Mouse (Mus musculus): ENCODE results near the gene Myh9. TPM values are rescaled to one million over a fixed set of nuclear protein-coding genes. Genes with fewer than 3 reads are reported as not detected.
"Not testable (repeated sequence)": the region's sequence is repeated elsewhere in the genome, so short reads cannot be mapped to it uniquely, and the experiment has no call there.

Myh9 gene
- total RNA-seq, 2 experiments from 2014 or later, result 105 to 110 TPM

DNA sequence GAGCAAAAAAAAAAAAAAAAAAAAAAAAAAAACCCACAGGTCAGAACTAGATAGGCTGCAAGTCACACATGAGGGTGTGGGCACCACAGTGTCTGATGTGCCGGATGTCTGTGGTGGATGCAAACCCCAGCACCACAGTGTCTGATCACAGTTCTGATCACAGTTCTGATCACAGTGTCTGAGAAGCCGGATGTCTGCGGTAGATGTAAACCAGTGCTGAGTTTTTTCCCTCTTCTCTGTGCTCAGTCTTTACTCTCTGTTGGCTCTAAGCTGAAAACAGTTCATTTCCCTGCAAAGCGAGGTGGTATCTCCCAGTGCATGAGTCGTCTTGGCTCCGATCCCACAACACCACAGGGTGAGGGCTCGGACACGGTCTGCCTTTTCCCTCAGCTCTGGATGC, 108.6 kb downstream of the Myh9 start:
- intact Hi-C loops (cut with DNase I), result loop anchor here (5.0 kb wide), 1 partner anchor 326 kb away; no protein-coding TSS in a partner anchor
- DNase-seq, result not testable (repeated sequence)

DNA sequence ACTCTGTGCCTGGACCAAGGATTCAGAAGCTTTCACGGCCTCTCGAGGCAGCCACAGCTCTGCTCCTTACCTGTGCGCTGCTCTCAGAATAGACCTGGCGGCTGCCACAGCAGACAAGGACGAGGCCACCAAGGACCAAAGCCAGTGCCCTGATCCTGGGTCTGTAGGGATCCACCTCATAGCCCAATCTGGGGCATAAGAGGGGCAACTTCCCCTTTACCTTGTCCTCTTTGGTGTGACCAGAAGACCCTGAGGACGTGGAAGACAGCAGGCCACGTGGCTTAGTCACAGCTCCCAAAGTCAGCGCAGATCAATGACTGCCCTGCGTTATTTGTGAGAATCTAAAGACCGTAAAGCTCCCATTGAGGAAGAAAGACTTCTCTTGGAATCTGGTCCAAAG, 109.1 kb downstream of the Myh9 start:
- intact Hi-C loops (cut with DNase I), result loop anchor here (5.0 kb wide), 1 partner anchor 326 kb away; no protein-coding TSS in a partner anchor

DNA sequence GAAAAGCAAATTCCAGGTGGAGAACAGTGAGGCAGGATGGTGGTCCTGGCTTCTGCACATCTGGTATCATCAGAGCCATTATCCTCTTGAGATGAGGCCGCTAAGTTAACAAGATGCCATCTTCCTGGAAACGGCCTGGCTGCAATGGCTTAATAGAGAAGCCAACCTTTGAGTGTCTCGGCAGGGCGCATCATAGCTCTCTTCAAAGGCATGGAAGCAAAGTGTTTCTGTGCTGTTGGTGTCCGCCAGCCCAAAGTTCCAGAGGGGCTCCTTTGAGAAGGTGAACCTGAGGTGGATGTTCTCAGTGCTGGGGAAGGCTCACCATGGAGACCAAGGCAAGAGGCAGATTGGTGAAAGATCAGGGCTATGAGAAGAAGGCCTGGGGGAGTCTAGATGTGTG, 110.4 kb downstream of the Myh9 start:
- no peak for DNase-seq
- intact Hi-C loops (cut with DNase I), result loop anchor here (5.0 kb wide), 1 partner anchor 324 kb away; no protein-coding TSS in a partner anchor

More for the DNA sequence above, 109.1 kb downstream of the Myh9 start:
- DNase-seq, result not testable (repeated sequence)

DNA sequence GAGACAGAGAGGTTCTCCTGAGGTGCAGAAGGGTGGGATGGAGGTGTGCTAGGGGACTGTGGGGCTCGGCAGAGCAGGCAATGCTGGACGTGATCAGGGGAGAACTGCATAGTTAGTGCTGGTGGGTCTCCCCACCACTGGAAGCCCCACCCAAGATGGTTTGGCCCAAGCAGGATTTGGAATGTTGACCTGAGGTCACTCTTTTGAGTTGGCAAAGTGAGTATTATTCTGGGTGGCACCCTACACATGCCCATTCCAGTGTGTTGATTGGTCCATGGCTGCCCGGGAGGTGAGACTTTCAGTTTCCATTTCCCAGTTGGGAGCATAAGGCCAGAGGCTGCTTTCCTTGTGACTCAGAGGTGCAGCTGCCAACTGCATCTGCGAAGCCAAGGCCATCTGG, 113.2 kb downstream of the Myh9 start, which contains the start of gene Apol9b:
Apol9b (plus strand) TSS at position 301 of the 400 bp plus-strand sequence.
- intact Hi-C loops (cut with DNase I); DNase-seq: not testable (repeated sequence)

DNA sequence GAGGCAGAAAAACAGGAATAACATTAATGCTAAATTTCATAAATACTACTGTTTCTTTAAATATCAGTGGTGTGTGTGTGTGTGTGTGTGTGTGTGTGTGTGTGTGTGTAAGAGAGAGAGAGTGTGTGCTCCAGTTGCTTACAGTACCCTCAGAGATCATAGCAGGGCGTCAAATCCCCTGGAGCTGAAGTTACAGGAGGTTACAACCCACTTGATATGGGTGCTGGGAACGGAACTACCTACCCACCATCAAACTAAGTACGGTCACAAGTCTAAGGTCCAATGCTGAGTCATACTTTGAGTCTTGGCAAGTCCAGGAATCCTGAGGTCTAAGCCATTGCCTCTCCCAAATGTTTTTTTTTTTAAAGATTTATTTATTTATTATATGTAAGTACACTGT, 114.2 kb downstream of the Myh9 start:
- intact Hi-C loops (cut with DNase I); DNase-seq: not testable (repeated sequence)

DNA sequence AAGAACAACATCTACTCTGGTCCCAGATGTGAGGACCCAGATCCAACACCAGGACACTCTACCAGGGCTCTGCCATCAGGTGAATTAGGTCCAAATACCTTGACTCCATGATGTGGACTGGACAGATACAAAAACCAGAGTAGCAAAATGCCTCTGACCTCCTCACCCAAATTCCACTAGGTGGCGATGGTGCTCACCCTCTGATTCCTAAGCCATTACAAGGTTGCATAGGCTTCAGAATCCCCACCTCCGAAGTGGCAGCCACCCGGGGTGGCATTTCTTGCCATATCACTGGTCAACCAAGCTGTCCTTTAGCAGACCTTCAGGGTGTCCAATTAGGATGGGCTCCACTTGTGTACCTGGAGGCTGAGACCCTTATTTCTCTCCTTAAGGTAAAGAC, 114.8 kb downstream of the Myh9 start:
- intact Hi-C loops (cut with DNase I); DNase-seq: not testable (repeated sequence)

DNA sequence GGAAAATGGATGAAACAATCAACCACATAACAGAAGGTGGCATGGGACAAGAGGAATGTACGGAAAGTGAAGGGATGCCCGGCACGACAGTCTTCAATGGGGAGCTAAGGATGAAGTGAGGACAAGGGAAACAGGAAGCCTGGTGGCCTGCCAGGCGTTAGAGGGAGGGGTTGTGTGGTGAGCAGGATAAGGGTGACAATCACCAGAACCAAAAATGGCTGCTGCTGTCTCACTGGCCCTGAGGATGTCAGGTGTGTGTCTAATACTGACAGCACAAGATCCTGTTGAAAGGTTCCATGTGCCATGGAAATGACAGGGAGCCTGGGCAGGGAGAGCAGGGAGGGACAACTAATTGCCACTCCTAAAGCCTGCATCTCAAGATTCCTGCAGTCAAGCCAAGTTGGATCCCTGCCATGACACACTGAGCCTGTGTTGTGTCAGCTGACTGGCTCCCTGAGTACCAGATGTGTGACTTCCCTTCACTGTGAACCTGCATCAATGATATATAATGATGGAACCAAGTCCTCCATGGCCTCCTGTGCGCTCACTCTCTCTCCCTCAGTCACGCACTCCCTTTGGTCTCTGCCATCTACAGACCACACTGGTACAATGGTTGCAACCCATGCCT, 116.5 kb downstream of the Myh9 start:
- DNase-seq; intact Hi-C loops (cut with DNase I): not testable (repeated sequence)

DNA sequence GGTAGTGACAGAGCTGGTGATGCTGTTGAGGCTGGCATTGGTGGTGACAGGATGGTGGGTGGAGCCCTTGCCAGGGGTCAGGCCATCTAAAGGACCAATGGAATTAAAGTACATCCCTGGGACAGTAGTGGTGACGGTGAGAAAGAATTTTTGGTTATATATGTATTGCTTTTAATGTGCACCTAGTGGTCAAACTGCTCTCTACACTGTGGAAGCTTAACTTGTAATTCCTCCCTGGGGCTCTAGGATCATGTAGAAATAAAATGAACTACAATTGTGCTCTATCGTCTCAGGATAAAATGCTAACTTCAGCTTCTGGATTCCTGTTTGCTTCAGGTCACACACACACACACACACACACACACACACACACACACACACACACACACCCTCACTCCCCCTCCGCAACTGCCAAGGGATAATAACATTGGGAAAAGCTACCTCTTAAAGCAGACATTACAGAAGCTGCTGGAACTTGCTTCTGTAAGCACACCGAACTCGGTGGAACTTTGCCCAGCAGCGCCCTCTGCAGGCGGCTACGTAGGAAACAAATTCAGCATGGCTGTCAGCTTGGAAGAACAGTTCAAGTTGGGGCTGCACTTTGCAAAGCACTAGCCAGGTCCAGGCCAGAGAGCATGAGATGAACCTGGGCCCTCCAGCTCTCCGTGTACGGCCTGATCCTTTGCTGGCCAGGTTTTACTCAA, 117.6 kb downstream of the Myh9 start:
- intact Hi-C loops (cut with DNase I), result not testable (repeated sequence)

DNA sequence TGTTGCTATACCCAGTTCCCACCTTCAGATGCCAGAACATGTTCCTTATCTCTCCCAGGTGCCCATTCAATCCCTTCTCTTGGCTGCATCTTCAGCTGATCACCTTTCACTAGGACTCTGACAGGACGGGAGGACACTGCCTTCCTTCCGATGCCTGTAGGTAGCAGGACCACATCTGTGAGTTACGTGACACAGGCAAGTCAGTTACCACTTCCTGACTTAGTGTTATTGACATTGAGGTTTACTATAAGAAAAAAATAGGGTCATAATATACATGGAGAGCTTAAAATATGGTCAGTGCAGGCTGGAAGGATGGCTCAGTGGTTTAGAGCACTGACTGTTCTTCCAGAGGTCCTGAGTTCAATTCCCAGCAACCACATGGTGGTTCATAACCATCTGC, 120.5 kb downstream of the Myh9 start:
- DNase-seq; intact Hi-C loops (cut with DNase I): not testable (repeated sequence)

More for the DNA sequence above, 117.6 kb downstream of the Myh9 start:
- DNase-seq, result not testable (repeated sequence)

DNA sequence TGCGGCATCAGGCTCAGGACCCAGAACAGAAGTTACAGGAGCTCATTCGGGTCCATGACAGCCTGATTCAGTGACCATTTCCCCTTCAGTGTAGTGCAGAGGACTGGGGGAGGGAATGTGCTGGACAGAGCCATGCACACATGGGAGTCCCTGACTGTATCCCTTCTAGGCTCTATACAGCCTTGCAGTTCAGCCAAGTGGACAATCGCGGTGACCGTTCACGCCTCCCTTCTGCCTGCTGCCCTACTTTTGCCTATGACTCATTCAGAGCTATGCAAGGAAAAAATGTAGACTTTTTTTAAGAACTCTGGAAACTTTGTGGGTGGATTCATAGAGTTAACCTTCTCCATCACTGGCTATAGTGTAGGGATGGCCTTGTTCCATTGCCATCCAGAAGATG, 123.7 kb downstream of the Myh9 start:
- DNase-seq; intact Hi-C loops (cut with DNase I): not testable (repeated sequence)

Other genes with a start within 250 kb of the Myh9 start
- 1 to 10 TPM; 1.6 to 1.7 TPM for gene Apol10b, start 246.1 kb downstream of the Myh9 start, total RNA-seq (2021)
- gene Gm36245, start 242.9 kb downstream of the Myh9 start, total RNA-seq (2021), result not detected
- gene Apol11b, start 198.9 kb downstream of the Myh9 start, total RNA-seq (2021), result 1 to 10 TPM; 1.8 to 2.6 TPM
- gene Apol7e, start 143.3 kb downstream of the Myh9 start, total RNA-seq (2021), result not detected
- gene Apol9b, start 113.1 kb downstream of the Myh9 start, total RNA-seq (2021), result under 1 TPM; 0.46 to 0.61 TPM
- gene Apol8, start 85.2 kb downstream of the Myh9 start, total RNA-seq (2021), result not detected
- 100 to 1,000 TPM; 276 to 279 TPM for gene Txn2, start 86.8 kb upstream of the Myh9 start, total RNA-seq (2021)
- gene Foxred2, start 114.5 kb upstream of the Myh9 start, total RNA-seq (2021), result under 1 TPM; 0.44 to 0.57 TPM
- 10 to 100 TPM; 63.6 to 73.2 TPM for gene Eif3d, start 128.6 kb upstream of the Myh9 start, total RNA-seq (2021)